Mouse (Mus musculus): ENCODE results near the gene Unk. TPM values are rescaled to one million over a fixed set of nuclear protein-coding genes. Genes with fewer than 3 reads are reported as not detected.
"Not testable (repeated sequence)": the region's sequence is repeated elsewhere in the genome, so short reads cannot be mapped to it uniquely, and the experiment has no call there.

Unk gene
- total RNA-seq, 2 experiments from 2014 or later, result 7.0 to 7.4 TPM

GRCm38 (mm10) chr11:116081081-116081480 is 51.0 kb downstream of the Unk start:
- Histone ChIP-seq H3K27ac (no peak overlapping the region), H3K4me3 (no peak overlapping the region)
- TF ChIP-seq CTCF (IDR thresholded peaks at IDR 0.05), result peak; percentile 66
- DNase-seq, result peak; percentile 76
- intact Hi-C loops (cut with DNase I), result no loop called here

- intact Hi-C loops (cut with DNase I), result no loop called here
- H3K27ac ChIP-seq, result no peak overlapping the region
- H3K4me3 ChIP-seq, result no peak overlapping the region
- no peak for TF ChIP-seq CTCF (IDR thresholded peaks at IDR 0.05)
- peak; percentile 15 for DNase-seq
These were observed 53.1 kb downstream of the Unk start for GRCm38 (mm10) chr11:116083096-116083672.

GRCm38 (mm10) chr11:116084166-116084565 is 54.0 kb downstream of the Unk start:
- H3K4me3 ChIP-seq, result no peak overlapping the region
- DNase-seq, result peak; percentile 17
- intact Hi-C loops (cut with DNase I), result no loop called here
- no peak for TF ChIP-seq CTCF (IDR thresholded peaks at IDR 0.05)
- no peak overlapping the region for H3K27ac ChIP-seq

GRCm38 (mm10) chr11:116086258-116087193 is 56.4 kb downstream of the Unk start, which contains the start of gene Wbp2:
Wbp2 (minus strand) TSS chr11:116086995.
- Histone ChIP-seq H3K4me3 (peak within 1 kb of the TSS; percentile 70), H3K27ac (peak within 1 kb of the TSS; percentile 97)
- intact Hi-C loops (cut with DNase I), result loop anchor here (1.0 to 5.0 kb wide), 4 partner anchors 44 to 136 kb away; partner anchors contain the start of genes Acox1, Ten1 and Unk
- no peak for TF ChIP-seq CTCF (IDR thresholded peaks at IDR 0.05)
- peak; percentile 97 for DNase-seq

- Histone ChIP-seq H3K4me3 (peak overlapping the region; percentile 70), H3K27ac (peak overlapping the region; percentile 97)
- intact Hi-C loops (cut with DNase I), result loop anchor here (1.0 to 5.0 kb wide), 4 partner anchors 43 to 135 kb away; partner anchors contain the start of genes Acox1, Ten1 and Unk
- peak; percentile 99; the same call in 1 of the 2 replicates for TF ChIP-seq CTCF (IDR thresholded peaks at IDR 0.05)
- peak; percentile 94 for DNase-seq
These were observed 57.3 kb downstream of the Unk start for GRCm38 (mm10) chr11:116087194-116088130.

- intact Hi-C loops (cut with DNase I), result loop anchor here (5.0 kb wide), 1 partner anchor 134 kb away; no protein-coding TSS in a partner anchor
- H3K27ac ChIP-seq, result peak overlapping the region; percentile 97
- TF ChIP-seq CTCF (IDR thresholded peaks at IDR 0.05), result no peak
- DNase-seq, result no peak
- H3K4me3 ChIP-seq, result no peak overlapping the region; the same call in 1 of the 2 replicates
These were observed 58.1 kb downstream of the Unk start for GRCm38 (mm10) chr11:116088188-116088587.

GRCm38 (mm10) chr11:116088741-116089394 is 58.7 kb downstream of the Unk start:
- intact Hi-C loops (cut with DNase I), result loop anchor here (5.0 kb wide), 1 partner anchor 133 kb away; no protein-coding TSS in a partner anchor

GRCm38 (mm10) chr11:116089545-116089944 is 59.4 kb downstream of the Unk start:
- Histone ChIP-seq H3K27ac (0 out of 2 replicates have a peak overlapping the region, but pooled peaks have one; percentile 16), H3K4me3 (no peak overlapping the region)
- DNase-seq, result no peak
- no peak for TF ChIP-seq CTCF (IDR thresholded peaks at IDR 0.05)
- intact Hi-C loops (cut with DNase I), result loop anchor here (5.0 kb wide), 1 partner anchor 133 kb away; no protein-coding TSS in a partner anchor

More at GRCm38 (mm10) chr11:116088741-116089394, 58.7 kb downstream of the Unk start:
- Histone ChIP-seq H3K4me3 (no peak overlapping the region), H3K27ac (0 out of 2 replicates have a peak overlapping the region, but pooled peaks have one; percentile 24)
- no peak for DNase-seq
- TF ChIP-seq CTCF (IDR thresholded peaks at IDR 0.05), result peak; percentile 42

- H3K27ac ChIP-seq, result no peak overlapping the region
- intact Hi-C loops (cut with DNase I), result no loop called here
- no peak overlapping the region for H3K4me3 ChIP-seq
- DNase-seq, result no peak
- TF ChIP-seq CTCF (IDR thresholded peaks at IDR 0.05), result no peak
These were observed 61.5 kb downstream of the Unk start for GRCm38 (mm10) chr11:116091591-116091990.

GRCm38 (mm10) chr11:116092959-116093358 is 62.8 kb downstream of the Unk start:
- H3K27ac ChIP-seq; intact Hi-C loops (cut with DNase I); DNase-seq; H3K4me3 ChIP-seq: not testable (repeated sequence)
